Mouse (Mus musculus) lung, postnatal 4 days (tissue): Measurements from ENCODE around the gene Gm11492.

Experiments used
- DNase-seq, 2 experiments: peaks; one replicate each; pipeline ENCODE4 v3.0.0; 2021

Gm11492 gene

DNA sequence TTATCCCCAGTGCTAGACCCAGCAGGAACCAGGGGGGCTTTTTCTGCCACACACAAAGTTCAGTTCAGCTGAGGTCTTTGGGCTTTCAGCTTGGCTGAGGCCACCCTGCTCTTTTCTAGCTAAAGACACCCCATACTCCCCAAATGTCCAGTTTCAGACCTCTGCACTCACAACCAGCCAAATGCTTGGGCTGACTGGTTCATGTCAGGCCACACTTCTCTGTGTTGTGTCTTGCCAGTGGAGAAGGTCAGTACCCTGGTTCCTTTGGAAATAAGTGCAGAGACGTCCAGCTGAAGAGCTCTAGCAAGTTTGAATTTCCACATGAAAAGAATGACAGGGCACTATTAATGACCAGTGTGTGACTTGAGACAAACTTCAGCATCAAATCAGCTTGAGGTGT, 13.3 kb downstream of the Gm11492 start:
- peak; percentile 60 to 86 for DNase-seq

DNA sequence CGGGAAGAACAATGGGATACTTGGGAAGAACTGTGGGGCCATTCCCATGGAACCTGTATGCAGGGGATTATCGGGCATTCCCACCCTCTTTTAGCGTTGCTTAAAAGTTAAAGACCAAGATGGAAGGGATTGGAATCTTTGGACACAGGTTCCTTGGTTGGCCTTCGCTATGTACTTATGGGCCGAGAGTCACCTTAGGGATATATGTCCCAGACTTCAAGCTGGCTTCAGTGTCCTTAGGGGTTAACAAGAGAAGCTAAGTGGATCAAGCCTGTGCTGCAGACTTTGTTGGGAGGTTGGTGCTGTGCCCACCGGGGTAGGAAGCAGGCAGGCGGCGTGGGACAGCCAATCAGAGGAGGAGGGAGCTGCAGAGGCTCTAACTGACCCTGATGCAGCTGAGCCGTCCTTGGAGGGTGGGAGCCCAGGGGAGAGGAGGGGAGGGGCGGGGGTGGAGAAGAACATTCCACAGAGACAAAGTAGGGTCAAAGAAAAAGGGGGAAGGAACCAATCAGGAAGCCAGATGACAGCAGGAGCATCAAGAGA, 14.2 kb downstream of the Gm11492 start:
- DNase-seq: peak in 1 of 2 experiments; percentile 72

GRCm38 (mm10) chr11:87581161-87581865, 14.9 kb downstream of the Gm11492 start:
- peak in 1 of 2 experiments; percentile 21 for DNase-seq

DNA sequence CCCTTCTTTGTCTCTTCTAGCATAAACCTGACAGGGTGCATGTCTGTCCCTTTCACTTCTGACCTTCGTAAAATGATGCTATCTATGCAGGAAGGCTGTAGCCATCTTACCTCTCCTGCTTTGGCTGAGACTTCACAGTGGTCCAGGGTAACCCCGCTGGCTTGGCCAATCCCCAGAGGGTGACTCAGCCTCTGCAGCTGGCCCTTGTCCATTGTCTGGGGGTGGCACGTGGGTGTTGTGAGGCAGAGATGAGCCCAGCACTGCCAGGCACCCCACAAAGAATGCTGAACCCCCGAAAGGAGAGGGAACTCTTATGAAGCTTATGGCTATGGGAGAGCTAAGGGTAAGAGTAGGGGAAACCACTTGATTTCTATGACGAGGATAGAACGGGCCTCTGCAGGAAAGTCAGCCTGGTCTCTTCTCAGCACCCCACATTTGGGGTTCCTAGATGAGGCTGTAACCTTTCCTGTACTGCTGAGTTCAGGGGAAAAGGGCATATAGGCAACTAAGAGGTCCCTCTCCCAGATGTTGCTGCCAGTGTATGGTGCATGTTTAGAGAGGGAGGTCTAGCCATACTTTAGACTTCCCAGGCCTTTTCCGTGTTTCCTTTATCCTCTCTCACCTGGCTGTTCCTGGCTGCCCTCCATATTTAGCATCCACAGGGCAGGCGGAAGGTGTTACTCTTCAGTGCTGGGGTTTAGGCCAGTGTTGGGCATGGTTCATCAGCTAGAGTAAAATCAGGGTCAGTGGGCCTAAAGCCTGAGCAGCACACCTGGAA, 15.7 kb downstream of the Gm11492 start:
- DNase-seq: peak in 1 of 2 experiments; percentile 48

- no peak for DNase-seq
These were observed 17.0 kb downstream of the Gm11492 start for GRCm38 (mm10) chr11:87583291-87584034.

GRCm38 (mm10) chr11:87584711-87585505, 18.5 kb downstream of the Gm11492 start:
- DNase-seq: peak; percentile 72 to 89

GRCm38 (mm10) chr11:87587211-87587874, 20.9 kb downstream of the Gm11492 start:
- peak in 1 of 2 experiments; percentile 57 for DNase-seq

DNA sequence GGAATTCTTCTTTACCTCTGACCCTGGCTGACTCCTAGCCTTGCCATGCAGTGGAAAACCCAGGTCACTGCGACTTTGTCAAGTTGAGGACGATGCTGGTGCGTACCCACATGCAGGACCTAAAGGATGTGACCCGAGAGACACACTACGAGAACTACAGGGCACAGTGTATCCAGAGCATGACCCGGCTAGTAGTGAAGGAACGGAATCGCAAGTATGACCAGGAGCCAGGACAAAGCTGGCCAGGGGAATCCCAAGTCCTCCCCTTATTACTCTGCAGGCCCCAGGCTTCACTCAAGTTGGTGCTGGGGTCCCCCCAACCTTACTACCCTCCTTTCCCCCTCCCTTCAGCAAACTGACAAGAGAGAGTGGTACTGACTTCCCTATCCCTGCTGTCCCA, 23.2 kb downstream of the Gm11492 start:
- DNase-seq: peak in 1 of 2 experiments; percentile 20

- DNase-seq: peak in 1 of 2 experiments; percentile 48
These were observed 24.5 kb downstream of the Gm11492 start for GRCm38 (mm10) chr11:87590841-87591525.

DNA sequence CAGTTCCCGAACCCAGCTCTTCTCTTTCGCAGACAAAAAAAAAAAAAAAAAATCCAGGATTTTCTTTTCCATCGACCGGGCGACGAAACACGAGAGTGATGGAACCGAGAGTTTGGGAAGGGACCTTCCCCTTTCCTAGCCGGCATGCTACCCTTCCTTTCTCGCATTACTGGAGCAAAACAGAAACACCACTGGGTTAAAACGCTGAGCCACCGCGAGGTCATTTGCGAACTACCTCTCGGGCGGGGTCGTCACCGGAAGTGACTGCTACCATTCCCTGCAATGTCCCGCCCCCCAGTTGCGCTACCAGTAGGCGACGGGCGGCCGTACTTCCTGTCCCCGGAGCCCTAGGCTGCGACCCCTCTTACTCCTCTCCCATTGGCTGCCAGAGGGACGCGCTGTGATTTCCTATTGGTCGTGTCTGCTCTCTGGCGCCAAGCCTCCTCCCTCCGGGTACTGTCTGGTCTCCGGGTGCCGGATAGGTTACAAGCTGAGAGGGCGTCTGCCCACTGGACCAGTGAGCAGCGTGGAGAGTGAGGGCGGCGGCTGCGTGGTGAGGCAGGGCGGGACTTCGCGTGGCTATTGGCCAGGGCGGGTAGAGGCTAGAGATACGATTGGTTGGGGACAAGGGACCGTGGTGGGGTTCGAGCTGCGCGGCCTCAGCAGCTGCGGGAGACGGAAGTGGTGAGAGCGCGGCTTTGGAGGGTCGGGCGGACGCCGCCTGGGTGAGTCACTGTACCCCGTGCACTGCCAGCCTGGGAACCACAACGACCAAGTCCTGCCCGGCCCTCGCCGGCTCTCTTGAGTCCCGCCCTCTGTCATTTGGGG, 25.3 kb downstream of the Gm11492 start, which contains the start of gene Mtmr4:
TSS of gene Mtmr4 (plus strand) at position 637 of the 828 bp plus-strand sequence.
- DNase-seq: peak; percentile 99 to 100

DNA sequence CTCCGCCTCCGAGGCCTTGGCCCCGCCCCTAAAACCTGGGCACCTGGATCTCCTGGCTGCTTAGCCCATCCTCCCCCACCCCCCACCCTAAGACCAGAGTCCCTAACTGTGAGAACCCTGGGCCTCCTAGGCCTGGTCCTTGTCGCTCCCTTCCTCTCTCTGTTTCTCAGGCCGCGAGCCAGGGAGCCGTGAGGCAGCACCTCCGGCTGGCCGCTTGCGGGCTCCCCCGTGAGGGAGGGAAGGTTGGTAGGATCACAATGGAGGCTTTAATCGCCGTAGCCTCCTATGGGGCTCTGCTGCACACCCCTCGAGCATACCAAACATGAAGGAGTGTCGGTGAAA, 25.9 kb downstream of the Gm11492 start:
- DNase-seq: no peak

- DNase-seq: no peak
These were observed 26.5 kb downstream of the Gm11492 start for GRCm38 (mm10) chr11:87592713-87593598.

DNA sequence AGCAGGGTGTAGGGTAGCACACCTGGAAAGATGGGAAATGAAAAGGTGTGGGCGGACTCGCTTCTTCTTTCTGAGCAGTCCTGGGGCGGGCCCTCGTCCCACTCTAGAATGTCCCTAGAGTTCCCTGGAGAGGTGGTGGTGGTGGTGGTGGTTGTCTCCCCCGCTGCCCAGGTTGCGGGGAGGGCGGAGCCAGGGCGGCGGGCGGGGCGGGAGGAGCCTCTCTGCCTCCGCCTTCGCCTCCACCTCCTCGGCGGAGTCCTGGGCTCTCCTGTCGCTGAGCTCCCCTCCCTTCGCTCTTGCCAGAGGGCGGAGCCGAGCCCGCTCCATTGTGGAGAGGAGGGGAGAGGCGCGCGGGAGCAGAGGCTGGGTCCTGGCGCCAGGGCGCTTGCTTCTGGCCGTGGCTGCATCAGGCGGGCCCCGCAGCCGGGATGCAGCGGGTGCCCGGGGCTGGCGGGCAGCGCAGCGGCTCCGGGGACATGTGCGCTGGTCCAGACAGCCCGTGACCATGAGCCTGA, 28.9 kb downstream of the Gm11492 start:
- DNase-seq: peak; percentile 89 to 94

GRCm38 (mm10) chr11:87595976-87596375, 29.5 kb downstream of the Gm11492 start:
- no peak for DNase-seq

- DNase-seq: no peak
These were observed 30.0 kb downstream of the Gm11492 start for GRCm38 (mm10) chr11:87596492-87596891.

GRCm38 (mm10) chr11:87597061-87597460, 30.6 kb downstream of the Gm11492 start:
- DNase-seq: no peak

GRCm38 (mm10) chr11:87599395-87600089, 33.1 kb downstream of the Gm11492 start:
- DNase-seq: peak in 1 of 2 experiments; percentile 20

DNA sequence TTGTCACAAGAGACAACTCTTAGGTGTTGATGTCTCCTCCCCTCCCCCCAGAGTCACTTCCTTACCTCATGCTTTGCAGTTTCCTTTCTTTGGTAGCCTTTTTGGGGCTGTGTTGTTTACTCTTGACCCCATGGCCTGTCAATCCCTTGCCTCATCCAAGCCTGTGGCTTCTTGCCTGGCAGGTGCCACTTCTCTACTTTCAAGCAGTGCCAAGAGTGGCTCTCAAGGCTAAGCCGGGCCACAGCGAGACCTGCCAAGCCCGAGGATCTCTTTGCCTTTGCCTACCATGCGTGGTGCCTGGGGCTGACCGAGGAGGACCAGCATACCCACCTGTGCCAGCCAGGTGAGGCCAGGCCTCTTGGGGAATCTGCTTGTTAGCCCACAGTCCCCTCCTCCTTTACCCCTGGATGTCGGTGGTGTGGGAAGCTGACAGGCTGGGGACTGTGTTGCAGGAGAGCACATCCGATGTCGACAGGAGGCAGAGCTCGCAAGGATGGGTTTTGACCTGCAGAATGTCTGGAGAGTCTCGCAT, 33.9 kb downstream of the Gm11492 start:
- no peak for DNase-seq
